Mouse (Mus musculus) MEL (cell line): ENCODE results near the gene Ston1.

Experiments
- CTCF ChIP-seq, 3 experiments: IDR thresholded peaks in 2 of 3; conservative IDR thresholded peaks in 1 of 3; 2 replicates each; pipeline ENCODE4 v1.5.1; 2011 to 2012; ENCODE audit warnings: low read length in 3 of 3, low read depth in 2 of 3, mild to moderate bottlenecking in 2 of 3, improper control_type of control experiment in 1 of 3, inconsistent platforms in 1 of 3, mixed read lengths in 1 of 3, moderate library complexity in 1 of 3; ENCODE audit not compliant: control insufficient read depth in 1 of 3, insufficient read depth in 1 of 3, poor library complexity in 1 of 3, severe bottlenecking in 1 of 3
- KAT2A ChIP-seq: conservative IDR thresholded peaks from 2 replicates; pipeline ENCODE4 v1.6.1; 2012; ENCODE audit warnings: low read depth, low read length, improper control_type of control experiment, inconsistent platforms
- MEF2A ChIP-seq: IDR thresholded peaks from 2 replicates; pipeline ENCODE4 v1.6.1; 2014; ENCODE audit warnings: low read depth, mild to moderate bottlenecking, inconsistent platforms, low read length, improper control_type of control experiment; ENCODE audit not compliant: poor library complexity, insufficient replicate concordance, severe bottlenecking; ENCODE audit errors: extremely low read depth
- ZMIZ1 ChIP-seq: IDR thresholded peaks from 2 replicates; pipeline ENCODE4 v1.6.1; 2012; ENCODE audit warnings: low read depth, mild to moderate bottlenecking, inconsistent platforms, low read length, improper control_type of control experiment, moderate library complexity

DNA sequence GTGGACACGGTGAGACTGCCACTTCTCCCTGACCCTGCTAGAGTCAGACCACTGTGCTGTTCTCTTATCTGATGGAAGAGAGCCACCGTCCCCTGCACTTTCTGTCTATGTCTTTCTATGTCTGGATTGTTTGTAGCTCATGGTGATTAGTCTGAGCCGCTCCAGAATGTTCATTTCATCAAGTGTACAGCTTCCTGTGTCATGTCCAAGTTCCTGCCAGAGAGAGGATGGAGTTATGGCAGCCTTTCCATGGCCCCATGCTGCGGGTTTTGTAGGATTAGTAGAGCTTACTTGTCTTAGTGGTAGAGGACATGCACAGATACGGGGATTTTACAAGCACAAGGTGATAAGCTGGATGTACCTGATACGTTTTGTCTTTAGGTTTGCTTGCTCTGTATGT, 16.9 kb upstream of the Ston1 start:
- TF ChIP-seq MEF2A = no peak
- TF ChIP-seq KAT2A = no peak
- no peak for TF ChIP-seq ZMIZ1
- no peak for TF ChIP-seq CTCF (IDR thresholded peaks at IDR 0.05 in 2 of 3, conservative IDR thresholded peaks at IDR 0.05 in 1 of 3; ENCODE audit: control insufficient read depth in 1 of 3, insufficient read depth in 1 of 3, low read depth in 2 of 3, low read length in 3 of 3, poor library complexity in 1 of 3, severe bottlenecking in 1 of 3)
